Mouse (Mus musculus): ENCODE results near the gene Phrf1. TPM values are rescaled to one million over a fixed set of nuclear protein-coding genes. Genes with fewer than 3 reads are reported as not detected.

The Phrf1 gene
- 114 and 124 TPM in 2 replicates for polyA plus RNA-seq (2016; fragmentation: Nextera tagmentation; extraction: Ambion mirVana)

DNA sequence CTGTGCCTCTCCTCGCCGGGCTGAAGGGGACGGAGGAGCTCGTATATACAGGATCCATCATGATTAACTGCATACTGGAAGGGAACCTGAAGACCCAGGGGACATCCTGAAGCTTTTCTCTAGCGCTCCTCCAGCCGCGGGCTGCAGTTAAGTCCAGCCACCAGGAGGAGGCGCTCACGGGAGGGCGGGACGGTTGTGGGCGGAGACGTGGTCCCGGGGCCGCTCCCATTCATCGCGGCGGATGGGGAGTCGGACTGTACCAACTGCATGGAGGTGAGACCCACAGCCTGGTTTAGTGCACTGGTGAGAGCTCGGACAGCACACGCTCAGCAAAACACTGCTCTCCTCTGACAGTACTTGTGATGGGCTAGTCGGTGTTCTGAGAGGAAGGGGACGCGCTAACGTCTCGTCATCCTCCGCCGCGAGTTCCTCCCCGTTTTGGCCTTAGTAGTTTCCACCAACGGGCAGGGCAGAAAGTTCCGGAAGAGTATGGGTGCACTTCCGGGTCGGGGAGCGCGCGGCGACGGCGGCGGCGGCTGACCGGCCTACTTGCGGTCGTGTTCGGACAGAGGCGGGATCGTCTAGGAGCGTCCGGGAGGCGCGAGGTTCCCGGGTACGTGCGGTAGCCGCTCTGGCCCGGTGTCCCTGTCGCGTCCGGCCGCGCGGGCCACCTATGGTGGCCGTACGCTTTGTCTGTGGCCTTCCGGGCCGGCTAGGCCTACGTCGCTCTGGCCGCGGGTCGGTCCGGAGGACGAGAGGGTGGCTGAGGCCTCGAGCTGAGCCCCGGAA lies at the start of gene Phrf1:
Phrf1 (plus strand) TSS at position 506 of the 789 bp plus-strand sequence.
- Histone ChIP-seq H3K27me3 (replicated peaks; ENCODE audit: low read depth, poor library complexity, severe bottlenecking) (no peaks in the 10 kb centered on the region), H3K9me3 (no peaks in the 10 kb centered on the region), H3K36me3 (replicated peaks) (peaks cover 33% of the 10 kb centered on the region), H3K4me1 (peaks cover 25% of the 10 kb centered on the region), H3K27ac (replicated peaks) (peak within 1 kb of the TSS; percentile 98), H3K4me3 (peak within 1 kb of the TSS; percentile 100)
- WGBS = under 1% methylated on average over 76 of the region's 76 CpGs
- peak; percentile 93 for DNase-seq (ENCODE audit: low spot score)

DNA sequence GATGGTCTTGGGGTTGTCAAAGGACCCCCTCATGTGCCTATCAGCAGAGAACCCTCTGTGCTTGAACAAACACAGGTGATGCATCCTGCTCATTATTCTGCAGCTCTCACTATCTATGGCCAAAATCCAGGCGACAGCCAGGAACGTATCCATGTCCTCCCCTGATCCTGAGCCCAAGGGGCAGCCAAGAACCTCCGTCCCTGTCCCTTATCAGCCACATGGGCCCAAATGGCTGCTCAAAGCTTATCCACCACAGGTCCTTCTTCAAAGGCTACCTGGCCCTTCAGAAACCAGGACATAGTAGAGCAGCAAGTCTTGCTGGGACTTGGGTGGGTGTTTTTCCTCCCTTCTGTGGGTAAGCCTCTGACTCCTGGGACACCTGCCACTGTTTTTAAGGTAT lies 40.4 kb upstream of the Phrf1 start:
- peaks cover 17% of the 10 kb centered on the region for H3K4me1 ChIP-seq
- H3K27me3 ChIP-seq (replicated peaks; ENCODE audit: low read depth, poor library complexity, severe bottlenecking) = no peaks in the 10 kb centered on the region
- H3K36me3 ChIP-seq (replicated peaks) = peaks cover 39% of the 10 kb centered on the region
- no peak for DNase-seq (ENCODE audit: low spot score)
- 87% methylated on average over 3 of the region's 3 CpGs for WGBS
- H3K27ac ChIP-seq (replicated peaks) = no peak overlapping the region
- H3K4me3 ChIP-seq = no peak overlapping the region
- no peaks in the 10 kb centered on the region for H3K9me3 ChIP-seq

GRCm38 (mm10) chr7:141188733-141189132 lies 39.9 kb upstream of the Phrf1 start:
- Histone ChIP-seq H3K36me3 (replicated peaks) (peaks cover 39% of the 10 kb centered on the region), H3K9me3 (no peaks in the 10 kb centered on the region), H3K4me1 (peaks cover 21% of the 10 kb centered on the region), H3K27me3 (replicated peaks; ENCODE audit: low read depth, poor library complexity, severe bottlenecking) (no peaks in the 10 kb centered on the region), H3K27ac (replicated peaks) (no peak overlapping the region), H3K4me3 (no peak overlapping the region)
- WGBS = 85% methylated on average over 3 of the region's 3 CpGs
- DNase-seq (ENCODE audit: low spot score) = no peak

DNA sequence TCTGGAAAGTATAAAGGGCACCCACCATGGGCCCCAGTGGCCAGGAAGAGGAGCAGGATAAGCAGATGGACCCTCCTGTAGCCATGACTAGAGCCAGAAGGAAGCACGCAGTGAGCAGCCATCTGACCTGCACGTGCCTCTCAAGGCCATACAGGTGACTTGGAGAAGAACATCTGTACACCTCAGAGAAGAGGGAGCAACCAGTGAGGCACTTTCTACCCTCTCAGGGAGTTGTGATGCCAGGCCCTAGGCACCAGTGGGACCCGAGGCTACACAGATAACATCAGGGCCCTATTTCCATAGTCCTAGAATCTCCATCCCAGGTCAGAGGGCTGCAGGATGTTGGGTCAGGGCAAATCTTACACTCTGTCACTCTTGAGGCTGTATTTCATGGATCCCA lies 38.4 kb upstream of the Phrf1 start:
- no peak for DNase-seq (ENCODE audit: low spot score)
- 89% methylated on average over 3 of the region's 3 CpGs for WGBS
- Histone ChIP-seq H3K4me3 (no peak overlapping the region), H3K27me3 (replicated peaks; ENCODE audit: low read depth, poor library complexity, severe bottlenecking) (no peaks in the 10 kb centered on the region), H3K9me3 (no peaks in the 10 kb centered on the region), H3K4me1 (peaks cover 28% of the 10 kb centered on the region), H3K27ac (replicated peaks) (no peak overlapping the region), H3K36me3 (replicated peaks) (peaks cover 39% of the 10 kb centered on the region)

- no peak overlapping the region for H3K4me3 ChIP-seq
- no peaks in the 10 kb centered on the region for H3K27me3 ChIP-seq (replicated peaks; ENCODE audit: low read depth, poor library complexity, severe bottlenecking)
- H3K4me1 ChIP-seq = peaks cover 34% of the 10 kb centered on the region
- H3K9me3 ChIP-seq = no peaks in the 10 kb centered on the region
- no peak for DNase-seq (ENCODE audit: low spot score)
- no peak overlapping the region for H3K27ac ChIP-seq (replicated peaks)
- H3K36me3 ChIP-seq (replicated peaks) = peaks cover 39% of the 10 kb centered on the region
- WGBS = 89% methylated on average over 14 of the region's 14 CpGs
Measured at GRCm38 (mm10) chr7:141191036-141191435, 37.5 kb upstream of the Phrf1 start.

DNA sequence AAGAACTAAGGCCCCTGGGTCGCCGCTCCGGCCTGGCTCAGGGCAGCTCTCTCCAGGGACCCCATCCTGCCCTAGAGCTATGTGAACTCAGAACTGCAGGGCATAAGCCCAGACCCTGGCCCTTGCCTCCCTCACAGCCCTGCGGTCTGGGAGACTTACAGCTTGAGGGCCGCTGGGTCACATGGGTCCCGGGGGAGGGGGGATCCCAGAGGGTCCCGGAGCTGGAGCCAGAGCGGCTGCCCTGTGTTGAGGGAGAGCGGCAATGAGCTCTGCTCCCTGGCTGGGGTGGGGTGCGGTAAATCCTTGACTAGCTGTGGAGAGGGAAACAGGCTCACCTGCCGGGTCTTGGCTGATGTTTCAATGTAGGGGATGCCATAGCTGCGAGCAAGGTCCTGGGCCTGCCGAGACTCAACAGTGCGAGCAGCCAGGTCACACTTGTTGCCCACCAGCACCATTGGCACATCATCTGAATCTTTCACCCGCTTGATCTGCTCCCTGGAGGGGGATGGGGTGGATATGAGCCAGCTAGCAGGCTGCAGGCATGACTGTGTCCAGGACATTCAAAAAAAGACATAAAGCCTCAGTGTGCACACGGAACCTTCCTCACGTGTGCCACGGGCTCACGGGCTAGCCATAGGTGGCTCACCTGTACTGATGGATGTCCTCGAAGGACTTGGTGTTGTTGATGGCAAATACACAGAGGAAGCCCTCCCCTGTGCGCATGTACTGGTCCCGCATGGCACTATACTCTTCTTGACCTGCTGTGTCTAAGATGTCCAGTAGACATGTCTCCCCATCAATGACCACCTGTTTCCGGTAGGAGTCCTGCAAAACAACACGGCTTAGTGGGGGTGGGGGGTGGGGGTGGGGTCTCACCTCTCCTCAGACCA lies 36.5 kb upstream of the Phrf1 start:
- no peaks in the 10 kb centered on the region for H3K27me3 ChIP-seq (replicated peaks; ENCODE audit: low read depth, poor library complexity, severe bottlenecking)
- 89% methylated on average over 24 of the region's 24 CpGs for WGBS
- H3K4me1 ChIP-seq = peaks cover 34% of the 10 kb centered on the region
- H3K27ac ChIP-seq (replicated peaks) = 0 out of 2 replicates have a peak overlapping the region, but pooled peaks have one; percentile 35
- peaks cover 39% of the 10 kb centered on the region for H3K36me3 ChIP-seq (replicated peaks)
- no peaks in the 10 kb centered on the region for H3K9me3 ChIP-seq
- peak overlapping the region; percentile 95 for H3K4me3 ChIP-seq
- DNase-seq (ENCODE audit: low spot score) = no peak

GRCm38 (mm10) chr7:141192776-141193347 lies 35.7 kb upstream of the Phrf1 start:
- peak overlapping the region; percentile 93 for H3K27ac ChIP-seq (replicated peaks)
- H3K4me1 ChIP-seq = peaks cover 34% of the 10 kb centered on the region
- no peaks in the 10 kb centered on the region for H3K27me3 ChIP-seq (replicated peaks; ENCODE audit: low read depth, poor library complexity, severe bottlenecking)
- WGBS = 30% methylated on average over 12 of the region's 12 CpGs
- peaks cover 44% of the 10 kb centered on the region for H3K36me3 ChIP-seq (replicated peaks)
- DNase-seq (ENCODE audit: low spot score) = no peak
- H3K9me3 ChIP-seq = no peaks in the 10 kb centered on the region
- peak overlapping the region; percentile 95 for H3K4me3 ChIP-seq

DNA sequence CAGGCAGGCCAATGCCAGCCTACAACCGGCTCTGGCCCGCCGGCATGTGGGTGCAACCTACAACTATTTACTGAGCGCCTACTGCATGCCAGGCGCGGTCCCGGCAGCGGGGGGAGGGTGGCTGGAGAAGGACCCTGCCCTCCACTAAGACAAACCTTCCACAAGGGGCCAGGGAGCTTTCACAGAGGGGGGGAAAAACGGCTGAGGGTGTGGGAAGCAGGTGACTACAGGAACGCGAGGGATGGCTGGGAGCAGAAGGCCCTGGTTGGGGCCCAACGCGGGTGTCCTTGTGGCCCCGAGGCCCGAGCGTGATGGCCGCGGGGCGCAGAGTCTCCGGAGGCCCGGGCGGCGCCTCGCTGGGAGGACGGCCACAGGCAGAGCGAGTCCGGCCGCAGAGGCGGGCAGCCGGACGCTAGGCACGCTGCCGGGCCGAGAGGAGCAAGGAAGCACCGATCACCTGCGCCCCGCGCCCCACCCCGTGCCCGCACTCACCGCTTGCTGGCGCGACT lies 35.2 kb upstream of the Phrf1 start:
- peak overlapping the region; percentile 95 for H3K4me3 ChIP-seq
- H3K9me3 ChIP-seq = no peaks in the 10 kb centered on the region
- WGBS = 1% methylated on average over 43 of the region's 43 CpGs
- no peaks in the 10 kb centered on the region for H3K27me3 ChIP-seq (replicated peaks; ENCODE audit: low read depth, poor library complexity, severe bottlenecking)
- DNase-seq (ENCODE audit: low spot score) = no peak
- peaks cover 44% of the 10 kb centered on the region for H3K36me3 ChIP-seq (replicated peaks)
- H3K4me1 ChIP-seq = peaks cover 34% of the 10 kb centered on the region
- peak overlapping the region; percentile 93 for H3K27ac ChIP-seq (replicated peaks)

DNA sequence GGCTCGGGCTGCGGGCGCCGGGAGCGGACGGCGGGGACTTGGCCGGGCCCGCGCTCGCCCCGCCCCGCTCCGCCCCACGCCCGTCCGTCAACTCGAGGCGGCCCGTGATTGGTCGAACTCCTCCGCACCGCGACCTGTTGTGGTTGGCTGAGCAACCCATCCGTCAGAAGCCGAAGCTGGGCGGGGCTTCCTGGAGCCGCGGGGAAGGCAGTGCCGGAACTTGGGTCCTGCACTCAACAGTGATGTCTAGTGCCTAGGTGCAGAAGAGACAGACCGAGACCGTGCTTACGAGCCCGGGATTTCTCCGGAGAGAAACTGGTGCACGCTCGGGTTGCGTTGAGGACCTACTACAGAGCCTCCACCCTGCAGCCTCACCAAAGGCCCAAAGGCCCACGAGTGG lies 34.6 kb upstream of the Phrf1 start, which contains the start of the genes Hras and Lrrc56:
Hras (minus strand) TSS at position 58 of the 400 bp plus-strand sequence.
Lrrc56 (plus strand) TSS at position 210 of the 400 bp plus-strand sequence.
- H3K27me3 ChIP-seq (replicated peaks; ENCODE audit: low read depth, poor library complexity, severe bottlenecking) = no peaks in the 10 kb centered on the region
- WGBS = under 1% methylated on average over 39 of the region's 39 CpGs
- H3K9me3 ChIP-seq = no peaks in the 10 kb centered on the region
- H3K4me1 ChIP-seq = peaks cover 34% of the 10 kb centered on the region
- peak; percentile 99 for DNase-seq (ENCODE audit: low spot score)
- H3K36me3 ChIP-seq (replicated peaks) = peaks cover 41% of the 10 kb centered on the region
- peak within 1 kb of the TSS; percentile 95 for H3K4me3 ChIP-seq
- H3K27ac ChIP-seq (replicated peaks) = peak within 1 kb of the TSS; percentile 93

DNA sequence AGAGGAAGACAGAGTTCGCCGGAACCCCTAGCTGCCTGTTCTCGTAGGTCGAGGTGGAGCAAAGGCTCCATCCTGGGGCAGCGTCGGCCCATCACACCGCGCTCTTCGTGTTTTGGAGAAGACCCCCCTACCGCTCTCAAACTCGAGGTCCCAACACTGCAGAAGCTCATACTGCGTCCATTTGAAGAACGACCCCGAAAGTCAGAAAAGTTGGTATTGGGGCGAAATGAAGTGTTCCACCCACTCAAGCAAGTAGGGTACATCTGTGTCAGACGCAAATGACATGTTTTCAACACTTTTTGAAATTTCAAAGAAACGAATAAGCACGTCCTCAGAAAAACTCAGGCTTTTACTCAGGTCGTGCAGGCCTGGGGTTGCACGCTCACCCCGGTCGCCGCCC lies 34.2 kb upstream of the Phrf1 start:
- H3K36me3 ChIP-seq (replicated peaks) = peaks cover 38% of the 10 kb centered on the region
- peaks cover 34% of the 10 kb centered on the region for H3K4me1 ChIP-seq
- H3K27me3 ChIP-seq (replicated peaks; ENCODE audit: low read depth, poor library complexity, severe bottlenecking) = no peaks in the 10 kb centered on the region
- H3K27ac ChIP-seq (replicated peaks) = peak overlapping the region; percentile 93
- no peak for DNase-seq (ENCODE audit: low spot score)
- under 1% methylated on average over 23 of the region's 23 CpGs for WGBS
- H3K4me3 ChIP-seq = peak overlapping the region; percentile 95
- H3K9me3 ChIP-seq = no peaks in the 10 kb centered on the region

DNA sequence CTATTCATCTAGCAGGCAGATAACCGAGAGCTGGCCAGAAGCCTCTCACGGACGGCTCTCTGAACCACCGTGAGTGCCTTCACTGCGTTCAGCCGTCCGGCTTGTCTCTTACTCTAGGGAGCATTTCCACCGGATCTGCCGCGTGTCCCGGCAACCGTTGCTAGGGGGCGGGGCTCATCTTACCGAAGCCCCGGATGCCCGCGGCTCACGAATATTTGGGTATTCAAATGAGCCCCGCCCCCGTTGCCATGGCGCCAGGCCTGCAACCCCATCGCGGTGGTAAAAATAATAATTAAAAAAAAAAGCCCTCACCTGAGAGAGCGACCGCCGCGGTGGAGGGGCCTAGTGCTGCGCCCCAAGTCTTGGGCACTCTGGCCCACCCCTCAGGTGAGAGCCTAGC lies 33.8 kb upstream of the Phrf1 start:
- DNase-seq (ENCODE audit: low spot score) = peak; percentile 97
- Histone ChIP-seq H3K27ac (replicated peaks) (peak overlapping the region; percentile 93), H3K4me1 (peaks cover 34% of the 10 kb centered on the region), H3K4me3 (peak overlapping the region; percentile 95), H3K9me3 (no peaks in the 10 kb centered on the region), H3K27me3 (replicated peaks; ENCODE audit: low read depth, poor library complexity, severe bottlenecking) (no peaks in the 10 kb centered on the region), H3K36me3 (replicated peaks) (peaks cover 37% of the 10 kb centered on the region)
- WGBS = under 1% methylated on average over 28 of the region's 28 CpGs

GRCm38 (mm10) chr7:141195754-141196153 lies 32.8 kb upstream of the Phrf1 start:
- peaks cover 28% of the 10 kb centered on the region for H3K36me3 ChIP-seq (replicated peaks)
- no peak for DNase-seq (ENCODE audit: low spot score)
- no peaks in the 10 kb centered on the region for H3K9me3 ChIP-seq
- WGBS = 92% methylated on average over 2 of the region's 2 CpGs
- peaks cover 34% of the 10 kb centered on the region for H3K4me1 ChIP-seq
- H3K27me3 ChIP-seq (replicated peaks; ENCODE audit: low read depth, poor library complexity, severe bottlenecking) = no peaks in the 10 kb centered on the region
- H3K27ac ChIP-seq (replicated peaks) = 0 out of 2 replicates have a peak overlapping the region, but pooled peaks have one; percentile 93
- peak overlapping the region; percentile 95 for H3K4me3 ChIP-seq
